Mouse (Mus musculus): Measurements from ENCODE around the gene Sh3glb2. TPM values are rescaled to one million over a fixed set of nuclear protein-coding genes. Genes with fewer than 3 reads are reported as not detected.

Sh3glb2 gene
- total and polyA plus RNA-seq, 3 experiments: 37.7 to 125 (median 40.6) TPM

GRCm38 (mm10) chr2:30311481-30311880 is 47.7 kb downstream of the Sh3glb2 start:
- no peak overlapping the region for H3K4me3 ChIP-seq
- DNase-seq: no peak
- no peak overlapping the region for H3K27ac ChIP-seq
- no peaks in the 10 kb centered on the region for H3K27me3 ChIP-seq (ENCODE audit: control insufficient read depth, insufficient read depth, low read length)
- H3K9ac ChIP-seq (ENCODE audit: low read depth, low read length): no peak overlapping the region
- H3K36me3 ChIP-seq (ENCODE audit: control insufficient read depth, insufficient read depth, low read length): no peaks in the 10 kb centered on the region
- intact Hi-C loops (cut with DNase I): no loop called here
- H3K79me2 ChIP-seq (replicated peaks; ENCODE audit: control insufficient read depth, insufficient read depth, low read length): no peaks in the 10 kb centered on the region
- 93% methylated on average over 2 of the region's 2 CpGs for WGBS
- no peaks in the 10 kb centered on the region for H3K4me1 ChIP-seq (ENCODE audit: control insufficient read depth, insufficient read depth, low read length)
- no peak for TF ChIP-seq EP300 (IDR thresholded peaks at IDR 0.05; ENCODE audit: insufficient read depth, low read depth, low read length)
- no peak for TF ChIP-seq POLR2A (IDR thresholded peaks at IDR 0.05; ENCODE audit: insufficient read depth, low read depth, low read length)
- TF ChIP-seq CTCF (IDR thresholded peaks at IDR 0.05): no peak

GRCm38 (mm10) chr2:30309351-30309750 is 49.8 kb downstream of the Sh3glb2 start:
- H3K36me3 ChIP-seq (ENCODE audit: control insufficient read depth, insufficient read depth, low read length): no peaks in the 10 kb centered on the region; the same call in 1 of the 2 replicates
- no peak overlapping the region for H3K27ac ChIP-seq
- H3K79me2 ChIP-seq (replicated peaks; ENCODE audit: control insufficient read depth, insufficient read depth, low read length): no peaks in the 10 kb centered on the region
- intact Hi-C loops (cut with DNase I): no loop called here
- WGBS: 73% methylated on average over 3 of the region's 3 CpGs
- H3K4me3 ChIP-seq: no peak overlapping the region
- H3K4me1 ChIP-seq (ENCODE audit: control insufficient read depth, insufficient read depth, low read length): no peaks in the 10 kb centered on the region
- no peak for DNase-seq
- TF ChIP-seq CTCF (IDR thresholded peaks at IDR 0.05): no peak
- no peak for TF ChIP-seq POLR2A (IDR thresholded peaks at IDR 0.05; ENCODE audit: insufficient read depth, low read depth, low read length)
- no peak for TF ChIP-seq EP300 (IDR thresholded peaks at IDR 0.05; ENCODE audit: insufficient read depth, low read depth, low read length)
- no peak overlapping the region for H3K9ac ChIP-seq (ENCODE audit: low read depth, low read length)
- H3K27me3 ChIP-seq (ENCODE audit: control insufficient read depth, insufficient read depth, low read length): no peaks in the 10 kb centered on the region

GRCm38 (mm10) chr2:30306087-30306486 is 53.0 kb downstream of the Sh3glb2 start:
- 93% methylated on average over 7 of the region's 7 CpGs for WGBS
- intact Hi-C loops (cut with DNase I): no loop called here
- Histone ChIP-seq H3K79me2 (replicated peaks; ENCODE audit: control insufficient read depth, insufficient read depth, low read length) (no peaks in the 10 kb centered on the region), H3K4me1 (ENCODE audit: control insufficient read depth, insufficient read depth, low read length) (no peaks in the 10 kb centered on the region), H3K9ac (ENCODE audit: low read depth, low read length) (no peak overlapping the region), H3K27me3 (ENCODE audit: control insufficient read depth, insufficient read depth, low read length) (no peaks in the 10 kb centered on the region), H3K4me3 (no peak overlapping the region), H3K36me3 (ENCODE audit: control insufficient read depth, insufficient read depth, low read length) (no peaks in the 10 kb centered on the region; the same call in 1 of the 2 replicates), H3K27ac (no peak overlapping the region)
- no peak for DNase-seq
- no peak for TF ChIP-seq EP300 (IDR thresholded peaks at IDR 0.05; ENCODE audit: insufficient read depth, low read depth, low read length)
- TF ChIP-seq POLR2A (IDR thresholded peaks at IDR 0.05; ENCODE audit: insufficient read depth, low read depth, low read length): no peak
- no peak for TF ChIP-seq CTCF (IDR thresholded peaks at IDR 0.05)

- Histone ChIP-seq H3K36me3 (ENCODE audit: control insufficient read depth, insufficient read depth, low read length) (no peaks in the 10 kb centered on the region), H3K79me2 (replicated peaks; ENCODE audit: control insufficient read depth, insufficient read depth, low read length) (no peaks in the 10 kb centered on the region)
- 88% methylated on average over 5 of the region's 5 CpGs for WGBS
These were observed 59.2 kb downstream of the Sh3glb2 start for GRCm38 (mm10) chr2:30299966-30300365.

GRCm38 (mm10) chr2:30299525-30299924 is 59.6 kb downstream of the Sh3glb2 start:
- DNase-seq: no peak
- 70% methylated on average over 3 of the region's 3 CpGs for WGBS
- no peak overlapping the region for H3K27ac ChIP-seq
- H3K27me3 ChIP-seq (ENCODE audit: control insufficient read depth, insufficient read depth, low read length): no peaks in the 10 kb centered on the region
- TF ChIP-seq EP300 (IDR thresholded peaks at IDR 0.05; ENCODE audit: insufficient read depth, low read depth, low read length) (no peak), POLR2A (IDR thresholded peaks at IDR 0.05; ENCODE audit: insufficient read depth, low read depth, low read length) (no peak), CTCF (IDR thresholded peaks at IDR 0.05) (peak; percentile 64)
- no peak overlapping the region for H3K4me3 ChIP-seq
- no peaks in the 10 kb centered on the region for H3K79me2 ChIP-seq (replicated peaks; ENCODE audit: control insufficient read depth, insufficient read depth, low read length)
- intact Hi-C loops (cut with DNase I): no loop called here
- no peaks in the 10 kb centered on the region for H3K36me3 ChIP-seq (ENCODE audit: control insufficient read depth, insufficient read depth, low read length)
- no peak overlapping the region for H3K9ac ChIP-seq (ENCODE audit: low read depth, low read length)
- H3K4me1 ChIP-seq (ENCODE audit: control insufficient read depth, insufficient read depth, low read length): no peaks in the 10 kb centered on the region

More at GRCm38 (mm10) chr2:30299966-30300365, 59.2 kb downstream of the Sh3glb2 start:
- H3K9ac ChIP-seq (ENCODE audit: low read depth, low read length): no peak overlapping the region
- intact Hi-C loops (cut with DNase I): no loop called here
- no peaks in the 10 kb centered on the region for H3K4me1 ChIP-seq (ENCODE audit: control insufficient read depth, insufficient read depth, low read length)
- no peaks in the 10 kb centered on the region for H3K27me3 ChIP-seq (ENCODE audit: control insufficient read depth, insufficient read depth, low read length)
- DNase-seq: no peak
- no peak overlapping the region for H3K27ac ChIP-seq
- H3K4me3 ChIP-seq: no peak overlapping the region
- TF ChIP-seq CTCF (IDR thresholded peaks at IDR 0.05) (no peak), POLR2A (IDR thresholded peaks at IDR 0.05; ENCODE audit: insufficient read depth, low read depth, low read length) (no peak), EP300 (IDR thresholded peaks at IDR 0.05; ENCODE audit: insufficient read depth, low read depth, low read length) (no peak)

Small RNA genes within 50 kb of the gene (microRNA-seq; reads per million reads assigned to microRNA genes)
- 0 reads per million in 2 experiments for gene Gm47292

Other genes starting within 250 kb of the Sh3glb2 start
- 10 to 100 TPM; 21.9 to 26.6 TPM for gene Zer1, start 234.8 kb downstream of the Sh3glb2 start, total RNA-seq (2021)
- 45.1 TPM in 2 replicates for gene Zer1, start 234.8 kb downstream of the Sh3glb2 start, polyA plus RNA-seq (2012; rRNA removed)
- gene Tbc1d13, start 225.6 kb downstream of the Sh3glb2 start, total RNA-seq (2021): 10 to 100 TPM; 17.2 to 17.4 TPM
- 25.4 and 33.7 TPM in 2 replicates for gene Tbc1d13, start 225.6 kb downstream of the Sh3glb2 start, polyA plus RNA-seq (2012; rRNA removed)
- gene Endog, start 187.8 kb downstream of the Sh3glb2 start, total RNA-seq (2021): 10 to 100 TPM; 90.6 to 93.3 TPM
- gene Endog, start 187.8 kb downstream of the Sh3glb2 start, polyA plus RNA-seq (2012; rRNA removed): 87.4 and 119 TPM in 2 replicates
- 1 to 10 TPM; 5.1 to 5.4 TPM for gene Spout1, start 180.9 kb downstream of the Sh3glb2 start, total RNA-seq (2021)
- 9.4 and 10.3 TPM in 2 replicates for gene Spout1, start 180.9 kb downstream of the Sh3glb2 start, polyA plus RNA-seq (2012; rRNA removed)
- gene Kyat1, start 153.5 kb downstream of the Sh3glb2 start, total RNA-seq (2021): 10 to 100 TPM; 32.1 to 35.7 TPM
- gene Kyat1, start 153.5 kb downstream of the Sh3glb2 start, polyA plus RNA-seq (2012; rRNA removed): 57.5 and 68.6 TPM in 2 replicates
- 10 to 100 TPM; 68.2 to 83.3 TPM for gene Lrrc8a, start 121.6 kb downstream of the Sh3glb2 start, total RNA-seq (2021)
- gene Lrrc8a, start 121.6 kb downstream of the Sh3glb2 start, polyA plus RNA-seq (2012; rRNA removed): 46.4 and 49.1 TPM in 2 replicates
- gene Gm28035, start 118.8 kb downstream of the Sh3glb2 start, total RNA-seq (2021): 1 to 10 TPM; 4.6 to 6.0 TPM
- 7.6 and 14.7 TPM in 2 replicates for gene Gm28035, start 118.8 kb downstream of the Sh3glb2 start, polyA plus RNA-seq (2012; rRNA removed)
- gene Phyhd1, start 93.1 kb downstream of the Sh3glb2 start, total RNA-seq (2021): 100 to 1,000 TPM; 112 to 148 TPM
- gene Phyhd1, start 93.1 kb downstream of the Sh3glb2 start, polyA plus RNA-seq (2012; rRNA removed): 108 and 180 TPM in 2 replicates
- 1 to 10 TPM; 2.6 to 6.3 TPM for gene Gm28038, start 78.3 kb downstream of the Sh3glb2 start, total RNA-seq (2021)
- gene Gm28038, start 78.3 kb downstream of the Sh3glb2 start, polyA plus RNA-seq (2012; rRNA removed): not detected in 2 replicates
- 10 to 100 TPM; 21.6 to 25.3 TPM for gene Dolk, start 73.0 kb downstream of the Sh3glb2 start, total RNA-seq (2021)
- 23.9 and 35.1 TPM in 2 replicates for gene Dolk, start 73.0 kb downstream of the Sh3glb2 start, polyA plus RNA-seq (2012; rRNA removed)
- gene Nup188, start 72.9 kb downstream of the Sh3glb2 start, total RNA-seq (2021): 10 to 100 TPM; 15.3 to 16.9 TPM
- 15.3 and 18.4 TPM in 2 replicates for gene Nup188, start 72.9 kb downstream of the Sh3glb2 start, polyA plus RNA-seq (2012; rRNA removed)
- 10 to 100 TPM; 74.2 to 90.3 TPM for gene Miga2, start 4.9 kb upstream of the Sh3glb2 start, total RNA-seq (2021)
- 64.3 and 98.7 TPM in 2 replicates for gene Miga2, start 4.9 kb upstream of the Sh3glb2 start, polyA plus RNA-seq (2012; rRNA removed)
- 1 to 10 TPM; 5.9 to 9.0 TPM for gene Dolpp1, start 32.9 kb upstream of the Sh3glb2 start, total RNA-seq (2021)
- gene Dolpp1, start 32.9 kb upstream of the Sh3glb2 start, polyA plus RNA-seq (2012; rRNA removed): 23.5 and 25.1 TPM in 2 replicates
- 100 to 1,000 TPM; 452 to 542 TPM for gene Crat, start 56.5 kb upstream of the Sh3glb2 start, total RNA-seq (2021)
- 695 and 713 TPM in 2 replicates for gene Crat, start 56.5 kb upstream of the Sh3glb2 start, polyA plus RNA-seq (2012; rRNA removed)
- 10 to 100 TPM; 82.7 to 91.2 TPM for gene Ptpa, start 56.7 kb upstream of the Sh3glb2 start, total RNA-seq (2021)
- 88.7 and 107 TPM in 2 replicates for gene Ptpa, start 56.7 kb upstream of the Sh3glb2 start, polyA plus RNA-seq (2012; rRNA removed)
- 1 to 10 TPM; 2.8 to 3.0 TPM for gene Ier5l, start 114.9 kb upstream of the Sh3glb2 start, total RNA-seq (2021)
- gene Ier5l, start 114.9 kb upstream of the Sh3glb2 start, polyA plus RNA-seq (2012; rRNA removed): 3.4 and 5.6 TPM in 2 replicates
- 1 to 10 TPM in 1 of 2 experiments, under 1 TPM in 1; 0.73 to 1.0 TPM for gene Cstad, start 235.7 kb upstream of the Sh3glb2 start, total RNA-seq (2021)
- gene Cstad, start 235.7 kb upstream of the Sh3glb2 start, polyA plus RNA-seq (2012; rRNA removed): 0.32 and 0.76 TPM in 2 replicates

Data from heart, adult 2 months (tissue).